Mouse (Mus musculus): ENCODE data around the gene Bora. TPM values are rescaled to one million over a fixed set of nuclear protein-coding genes. Genes with fewer than 3 reads are reported as not detected.

Gene Bora
- polyA plus RNA-seq (2015; fragmentation: Nextera tagmentation; extraction: Ambion mirVana): 10.6 and 11.5 TPM in 2 replicates

DNA sequence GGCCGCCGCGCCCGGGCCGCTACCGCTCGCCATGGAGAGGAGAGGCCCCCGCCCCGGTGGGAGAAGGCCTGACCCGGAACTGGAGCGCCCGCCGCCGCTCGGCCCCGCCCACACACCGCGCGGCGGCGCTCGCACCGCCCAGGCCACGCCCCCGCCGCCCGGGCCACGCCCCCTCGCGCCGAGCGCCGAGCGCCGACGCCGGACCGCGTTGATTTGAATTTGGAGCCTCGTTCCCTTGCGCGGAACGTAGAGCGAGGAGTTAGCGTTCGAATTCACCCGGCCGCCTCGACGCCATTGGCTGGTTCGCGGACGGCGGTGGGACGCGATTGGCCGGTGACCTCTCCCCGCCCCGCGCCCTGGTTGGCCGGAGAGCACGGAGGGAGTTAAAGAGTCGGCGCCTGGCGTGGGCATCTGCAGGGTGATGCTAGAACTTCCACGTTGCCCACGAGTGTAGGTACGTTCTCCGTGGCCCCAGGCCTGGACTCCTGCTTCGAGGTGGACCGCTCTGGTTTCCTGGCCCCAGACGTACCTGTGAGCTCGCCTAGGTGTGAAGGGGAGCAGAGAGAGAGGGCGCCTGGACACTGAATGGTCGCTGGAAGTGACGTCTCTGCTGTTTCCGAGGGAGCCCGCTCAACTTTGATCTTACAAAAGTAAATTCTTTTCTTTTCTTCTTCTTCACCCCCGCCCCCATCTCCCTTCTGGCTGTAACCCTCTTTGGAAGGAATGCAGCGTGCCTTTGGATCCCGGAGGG lies at the start of gene Bora, which contains the start of gene Mzt1:
TSS of gene Bora (plus strand) at position 192 of the 751 bp plus-strand sequence.
TSS of gene Mzt1 (minus strand) at position 104 of the 751 bp plus-strand sequence.

DNA sequence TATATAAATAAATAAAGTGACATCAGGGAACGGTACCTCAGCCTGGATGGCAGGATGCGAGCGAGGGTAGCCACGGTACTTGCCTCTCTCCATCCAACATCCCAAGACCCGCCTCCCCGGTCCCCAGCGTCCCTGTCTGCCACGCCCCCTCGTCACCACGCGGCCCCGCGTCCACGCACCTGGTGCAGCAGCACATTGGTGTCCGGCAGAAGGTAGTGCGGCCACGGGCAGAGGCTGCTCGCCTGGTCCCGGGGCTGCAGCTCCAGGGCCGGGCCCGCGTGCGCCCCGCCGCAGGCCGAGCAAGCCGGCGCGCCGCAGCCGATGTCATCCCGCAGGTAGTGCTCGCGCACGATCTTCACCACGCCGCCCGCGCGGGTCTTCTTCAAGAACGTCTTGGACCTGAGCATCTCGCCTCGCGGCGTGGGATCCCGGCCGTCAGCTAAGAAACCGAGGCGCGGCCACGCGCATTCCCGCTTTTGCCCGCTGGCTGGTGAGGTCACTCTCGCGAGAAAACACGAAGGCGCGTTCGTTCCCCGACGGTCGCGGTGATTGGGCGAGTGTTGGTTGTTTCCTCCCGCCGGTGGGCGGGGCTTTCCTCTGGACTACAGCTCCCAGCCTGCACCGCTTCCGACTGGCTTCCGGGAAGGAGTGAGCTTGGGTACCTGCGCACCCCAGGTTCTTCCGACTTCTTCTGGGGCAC lies 53.4 kb downstream of the Bora start, which contains the start of the genes Pibf1 and Dis3:
TSS of gene Pibf1 (plus strand) at position 158 of the 700 bp plus-strand sequence.
TSS of gene Dis3 (minus strand) at position 504 of the 700 bp plus-strand sequence.

Other genes starting within 250 kb of the Bora start
- 2.3 and 2.9 TPM in 2 replicates for gene Rpl36a-ps1, start 51.9 kb upstream of the Bora start, polyA plus RNA-seq (2015; fragmentation: Nextera tagmentation; extraction: Ambion mirVana)
- gene Mzt1, start 88 bp upstream of the Bora start, polyA plus RNA-seq (2015; fragmentation: Nextera tagmentation; extraction: Ambion mirVana): 50.3 and 51.5 TPM in 2 replicates
- gene Pibf1, start 53.2 kb downstream of the Bora start, polyA plus RNA-seq (2015; fragmentation: Nextera tagmentation; extraction: Ambion mirVana): 12.9 and 13.9 TPM in 2 replicates
- gene Dis3, start 53.5 kb downstream of the Bora start, polyA plus RNA-seq (2015; fragmentation: Nextera tagmentation; extraction: Ambion mirVana): 12.3 and 13.9 TPM in 2 replicates

Data from skeletal muscle tissue, postnatal 0 days (tissue).